In the genomic region with DNA sequence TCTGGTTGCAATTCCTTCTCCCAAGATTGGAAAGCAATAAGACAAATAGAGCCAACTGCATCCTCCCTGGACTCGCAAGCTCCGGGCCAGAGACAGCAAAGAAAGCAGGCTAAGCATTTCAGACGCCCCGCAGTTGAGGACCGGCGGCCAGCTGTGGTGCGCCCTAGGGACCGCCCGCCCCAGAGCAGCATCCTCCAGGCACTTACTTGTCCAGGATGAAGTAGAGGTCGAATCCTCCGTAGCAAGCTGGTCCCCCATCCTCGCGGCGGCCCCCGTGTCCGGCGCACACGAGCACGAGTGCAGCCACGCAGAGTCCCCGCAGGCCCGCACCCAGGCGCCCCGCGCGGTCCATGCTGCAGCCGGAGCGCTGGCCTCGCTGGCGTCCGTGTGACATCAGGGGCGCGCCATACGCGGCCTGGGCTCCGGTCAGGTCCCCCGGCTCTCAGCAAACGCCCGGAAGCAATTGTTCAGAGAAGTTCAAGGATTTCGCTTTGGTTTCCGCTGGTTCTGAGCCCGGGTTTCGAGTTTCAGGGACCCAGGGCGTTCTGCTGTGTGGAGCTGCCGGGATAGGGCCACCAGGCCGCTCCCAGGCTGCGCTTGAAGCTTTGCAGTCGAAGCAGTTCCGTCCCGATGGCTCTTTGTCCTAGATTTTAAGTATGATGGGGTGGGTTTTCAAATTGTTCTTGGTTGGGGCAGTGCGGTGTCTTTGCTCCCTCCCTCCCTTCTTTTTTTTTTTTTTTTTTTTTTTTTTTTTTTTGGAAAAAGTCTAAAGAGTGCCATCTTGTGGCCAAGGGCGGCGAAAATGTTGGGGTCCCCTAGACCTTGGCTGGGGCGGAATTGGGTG, we compare ENCODE assay signal across 8 mouse cellular contexts. TPM values are rescaled to one million over a fixed set of nuclear protein-coding genes. Genes with fewer than 3 reads are reported as not detected.
DNase-seq lines count a peak whose midpoint lies in the region; ATAC-seq lines count a peak whose summit lies in the region.

A gene (minus strand): TSS at position 731 of the 844 bp plus-strand sequence.

- peak within 1 kb of the TSS; percentile 68 for H3K4me3 ChIP-seq in hindbrain, embryonic 13.5 days

- peaks cover 26% of the 10 kb centered on the region for H3K4me1 ChIP-seq in hindbrain, embryonic 13.5 days (replicated peaks)

- peak; percentile 71 for ATAC-seq in hindbrain, embryonic 13.5 days (ENCODE audit: low FRiP score)
- ATAC-seq in erythroid progenitor cell, adult 5-6 weeks (replicated peaks; ENCODE audit: low FRiP score, poor library complexity, severe bottlenecking): no peak

- no peaks in the 10 kb centered on the region for H3K9me3 ChIP-seq in hindbrain, embryonic 13.5 days

- peak; percentile 57 for DNase-seq in R1 (ENCODE audit: low read depth, low spot score)
- DNase-seq in cerebellum, adult 9-11 months: peak; percentile 6
- DNase-seq in frontal cortex, postnatal 25 days (ENCODE audit: low spot score in 2 of 2): peak; percentile 42 to 43
- DNase-seq in layer of hippocampus, postnatal 36 days: peak; percentile 50 to 64
- peak; percentile 59 for DNase-seq in lung, postnatal 25 days (ENCODE audit: low spot score)
- DNase-seq in right cerebral cortex, adult 18-20 months: peak; percentile 42

- under 1% methylated on average over 54 of the region's 54 CpGs for WGBS in hindbrain, embryonic 13.5 days

- peak within 1 kb of the TSS; percentile 82 for H3K9ac ChIP-seq in hindbrain, embryonic 13.5 days

- no peaks in the 10 kb centered on the region for H3K36me3 ChIP-seq in hindbrain, embryonic 13.5 days

- peak within 1 kb of the TSS; percentile 79 for H3K4me2 ChIP-seq in hindbrain, embryonic 13.5 days

- peak within 1 kb of the TSS; percentile 25 for H3K27ac ChIP-seq in hindbrain, embryonic 13.5 days

- 0 out of 2 replicates have a peak, but pooled peaks cover 8% of the 10 kb centered on the region for H3K27me3 ChIP-seq in hindbrain, embryonic 13.5 days

RNA-seq across cellular contexts. Expression of the gene that starts here (rescaled TPM):
- 3.5 and 3.8 TPM in 2 replicates for polyA plus RNA-seq in hindbrain, embryonic 13.5 days (2015; fragmentation: Nextera tagmentation; extraction: Ambion mirVana)
- 10 to 100 TPM in 1 of 2 experiments, 1 to 10 TPM in 1; 9.0 to 10.2 TPM for total RNA-seq in layer of hippocampus, postnatal 36 days (2021)
- total RNA-seq in erythroid progenitor cell, adult 5-6 weeks (2015; ENCODE audit: low replicate concordance): 1.7 and 5.0 TPM in 2 replicates
- 0.39 TPM in 1 of 2 replicates, not detected in the other for total RNA-seq in erythroid progenitor cell, adult 5-6 weeks (2017; ENCODE audit: low replicate concordance)

Comparison
In these comparisons a context has a peak if more than half of its experiments do, and no peak if none do; other contexts are left out.
1. DNase-seq: peak in every context shown above with its lines; median percentile 59 in lung, postnatal 25 days; 57 in R1; 57 in layer of hippocampus, postnatal 36 days; 42 in frontal cortex, postnatal 25 days; 42 in right cerebral cortex, adult 18-20 months; 6 in cerebellum, adult 9-11 months.